Mouse (Mus musculus) right cerebral cortex, postnatal 36 days (tissue): ENCODE data around the gene 2810459M11Rik.
A peak's percentile ranks its signal among the peaks of the same experiment; 100 is the strongest.

Experiments used
- DNase-seq, 2 experiments: peaks; one replicate each; pipeline ENCODE4 v3.0.0; 2022; ENCODE audit warnings: low spot score in 2 of 2, mixed read lengths in 1 of 2

2810459M11Rik gene

GRCm38 (mm10) chr1:86053198-86053921 is 7.7 kb downstream of the 2810459M11Rik start:
- DNase-seq, result peak in 1 of 2 experiments; percentile 65

GRCm38 (mm10) chr1:86054943-86055342 is 9.3 kb downstream of the 2810459M11Rik start:
- DNase-seq, result no peak

GRCm38 (mm10) chr1:86056284-86056683 is 10.6 kb downstream of the 2810459M11Rik start:
- DNase-seq, result no peak

GRCm38 (mm10) chr1:86058856-86059769 is 13.4 kb downstream of the 2810459M11Rik start:
- peak; percentile 86 to 90 for DNase-seq

- no peak for DNase-seq
Measured at GRCm38 (mm10) chr1:86062523-86062922, 16.9 kb downstream of the 2810459M11Rik start.

GRCm38 (mm10) chr1:86064271-86064991 is 18.8 kb downstream of the 2810459M11Rik start, which contains the start of gene Psmd1:
Psmd1 (plus strand) TSS chr1:86064387.
- peak; percentile 77 to 80 for DNase-seq

GRCm38 (mm10) chr1:86076565-86076964 is 30.9 kb downstream of the 2810459M11Rik start:
- no peak for DNase-seq

- no peak for DNase-seq
Measured at GRCm38 (mm10) chr1:86094413-86094812, 48.8 kb downstream of the 2810459M11Rik start.

- DNase-seq, result no peak
Measured at GRCm38 (mm10) chr1:86105054-86105453, 59.4 kb downstream of the 2810459M11Rik start.
